Mouse (Mus musculus): Measurements from ENCODE around the gene Glis3.

- TF ChIP-seq CTCF (IDR thresholded peaks at IDR 0.05; ENCODE audit: insufficient read depth, low read length) (no peak), POLR2A (IDR thresholded peaks at IDR 0.05; ENCODE audit: borderline replicate concordance, extremely low read depth, low read depth, low read length) (no peak)
Measured at GRCm38 (mm10) chr19:28351068-28352066, 328.5 kb downstream of the Glis3 start.

Measured in lung, adult 2 months (tissue).